Mouse (Mus musculus) cerebellum, adult 9-11 months (tissue): ENCODE measurements around the gene Hist2h2ab.

Experiments used
- DNase-seq: peaks from one replicate; pipeline ENCODE4 v3.0.0; 2022

Hist2h2ab gene

DNA sequence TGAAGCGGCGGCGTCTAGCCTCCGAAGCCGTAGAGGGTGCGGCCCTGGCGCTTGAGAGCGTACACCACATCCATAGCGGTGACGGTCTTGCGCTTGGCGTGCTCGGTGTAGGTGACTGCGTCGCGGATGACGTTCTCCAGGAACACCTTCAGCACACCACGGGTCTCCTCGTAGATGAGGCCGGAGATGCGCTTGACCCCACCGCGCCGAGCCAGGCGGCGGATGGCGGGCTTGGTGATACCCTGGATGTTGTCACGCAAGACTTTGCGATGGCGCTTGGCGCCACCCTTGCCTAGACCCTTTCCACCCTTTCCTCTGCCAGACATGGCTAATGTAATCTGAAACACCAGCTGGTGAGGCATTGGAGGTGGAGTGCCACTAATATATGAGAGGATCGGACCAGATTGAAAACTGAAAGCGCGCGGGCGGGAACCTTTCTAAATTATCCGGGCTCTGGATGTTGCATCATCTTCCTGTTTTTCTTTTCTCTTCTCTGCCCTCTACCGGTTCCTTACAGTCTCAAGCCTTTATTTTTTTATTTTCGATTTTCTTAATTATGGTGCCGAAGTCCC is 43.4 kb downstream of the Hist2h2ab start, which contains the start of gene Hist2h4:
Gene Hist2h4, minus strand, starts transcription at position 333 of the 572 bp plus-strand sequence.
- DNase-seq: peak; percentile 98

DNA sequence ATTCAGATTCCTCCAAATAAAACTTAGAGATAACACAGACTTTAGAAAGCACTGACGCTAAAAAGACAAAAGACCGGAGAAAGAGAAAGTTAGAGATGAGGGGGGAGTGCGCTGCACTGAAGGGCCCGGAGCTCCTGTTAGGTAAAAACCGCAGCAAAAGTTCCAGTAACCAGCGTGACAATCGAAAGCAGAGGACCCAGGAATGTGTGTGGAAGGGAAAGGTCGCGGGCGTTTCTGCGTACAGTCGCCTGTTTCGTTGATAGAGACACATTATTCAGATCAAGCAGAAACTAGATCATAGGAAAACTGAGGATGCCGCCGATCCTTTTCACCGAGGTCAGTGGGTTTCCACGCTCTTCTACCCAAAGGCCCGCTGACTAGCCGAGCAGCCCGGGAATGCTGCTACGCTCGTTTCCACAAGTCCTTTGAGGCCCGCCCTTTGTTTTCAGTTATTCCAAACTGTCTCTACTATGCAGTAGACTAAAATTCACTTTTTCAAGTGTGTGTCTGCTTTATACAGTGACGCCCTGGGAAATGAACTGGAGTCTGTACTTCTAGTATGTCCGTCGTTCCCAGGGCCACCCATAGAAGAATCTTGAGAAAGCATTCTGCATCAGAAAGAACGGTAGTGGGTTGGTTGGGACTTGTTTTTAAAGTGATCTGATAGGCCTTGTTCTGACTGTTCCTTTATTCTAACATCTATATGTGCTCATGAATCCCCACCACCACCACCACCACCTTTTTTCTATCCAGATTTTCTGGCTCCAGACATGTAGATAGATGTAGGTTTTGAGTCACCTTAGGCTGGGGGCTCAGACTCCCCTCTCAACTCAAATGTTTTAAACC is 44.1 kb downstream of the Hist2h2ab start:
- DNase-seq: no peak

GRCm38 (mm10) chr3:96264404-96264949 is 44.8 kb downstream of the Hist2h2ab start:
- DNase-seq: peak; percentile 35

DNA sequence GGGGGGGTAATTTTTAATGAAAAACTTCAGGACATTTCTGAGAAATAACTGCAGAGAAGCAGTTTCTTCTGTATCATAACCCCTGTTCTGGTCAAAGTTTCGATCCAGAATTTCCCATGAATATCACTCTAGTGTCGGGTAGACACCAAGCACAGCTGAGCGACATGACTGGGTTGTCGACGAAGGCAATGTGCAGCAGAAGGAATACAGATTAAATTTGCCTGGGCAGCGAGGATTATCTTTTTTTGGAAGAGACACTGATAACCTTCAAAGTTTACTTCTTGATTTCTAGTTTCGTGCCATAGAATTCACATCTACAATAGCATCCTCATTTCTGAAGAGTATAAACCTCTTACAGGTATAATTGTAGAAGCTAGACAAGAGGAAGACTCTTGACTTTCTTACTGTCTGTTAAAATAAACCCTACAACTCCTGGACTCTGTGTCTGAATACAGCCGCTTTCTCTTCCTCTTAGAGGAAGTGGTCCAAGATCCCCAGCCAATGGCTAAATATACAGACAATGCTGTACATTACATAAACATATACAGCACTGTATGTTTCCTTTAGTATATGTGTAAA is 46.6 kb downstream of the Hist2h2ab start:
- no peak for DNase-seq

- peak; percentile 41 for DNase-seq
Measured at GRCm38 (mm10) chr3:96267541-96267940, 47.9 kb downstream of the Hist2h2ab start.

DNA sequence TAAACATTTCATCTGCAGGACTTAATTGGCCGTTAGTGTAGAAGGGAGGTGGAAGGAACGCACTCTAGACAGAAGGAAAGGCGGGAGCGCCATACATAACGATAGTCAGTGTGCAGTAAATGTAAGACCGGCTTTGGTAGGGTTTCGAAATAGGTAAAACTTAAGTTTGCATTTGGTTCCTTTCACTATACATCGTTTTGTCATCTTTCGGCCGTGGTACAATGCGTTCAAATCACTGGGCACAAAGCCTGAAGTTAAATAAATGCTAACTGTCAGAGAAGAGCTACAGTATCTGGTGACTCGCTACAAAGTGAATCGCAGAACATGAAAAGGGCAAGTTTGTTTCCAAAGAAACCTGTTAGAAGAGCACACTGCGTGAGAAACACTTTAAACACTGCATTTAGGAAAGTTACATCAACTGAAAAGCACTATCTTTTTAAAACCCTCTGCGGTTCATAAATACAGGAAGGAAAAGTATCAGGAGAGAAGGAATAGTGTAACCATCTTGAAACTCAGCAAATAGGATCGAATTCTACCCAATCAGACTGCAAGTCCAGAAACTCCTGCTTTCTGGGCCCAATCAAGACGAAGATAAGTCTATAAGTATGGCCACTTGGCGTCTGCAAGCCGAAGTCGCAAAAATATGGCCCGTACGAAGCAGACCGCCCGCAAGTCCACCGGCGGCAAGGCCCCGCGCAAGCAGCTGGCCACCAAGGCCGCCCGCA is 48.5 kb downstream of the Hist2h2ab start, which contains the start of gene Hist2h3b:
Gene Hist2h3b, plus strand, starts transcription at position 604 of the 725 bp plus-strand sequence.
- peak; percentile 87 for DNase-seq

- DNase-seq: peak; percentile 71
Measured at GRCm38 (mm10) chr3:96268776-96269378, 49.2 kb downstream of the Hist2h2ab start.
